In the genomic region with DNA sequence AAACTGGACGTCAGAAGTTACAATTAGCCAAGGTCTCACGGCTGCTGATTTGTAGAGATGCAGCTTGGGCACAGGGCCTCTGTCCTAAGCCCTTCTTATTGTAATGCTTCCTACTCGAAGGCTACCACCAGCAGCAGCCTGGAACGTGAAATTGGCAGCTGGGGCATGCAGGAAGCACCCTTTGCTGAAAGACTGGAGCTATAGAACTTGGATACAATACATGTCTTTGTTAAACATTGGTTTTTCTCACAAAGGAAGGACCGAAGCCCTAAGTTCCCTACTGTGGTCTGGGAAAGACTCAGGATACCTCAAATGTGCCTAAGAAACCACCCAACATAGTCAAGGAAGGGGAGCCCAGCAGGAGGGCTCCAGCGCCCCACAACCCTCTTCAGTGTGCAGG, we compare ENCODE assay signal across 32 mouse cellular contexts. TPM values are rescaled to one million over a fixed set of nuclear protein-coding genes. Genes with fewer than 3 reads are reported as not detected.
DNase-seq lines count a peak whose midpoint lies in the region.
"Had no signal": no experiment of that assay in that cellular context is flagged by ENCODE, and none has a peak within 500 bp of the region (broad histone marks: within the 10 kb centered on the region; RNA-seq: fewer than 3 reads in every experiment).

No protein-coding gene starts in this region.

- H3K27ac ChIP-seq in heart, embryonic 10.5 days = no peak overlapping the region
- H3K27ac ChIP-seq: embryonic facial prominence, embryonic 15.5 days; forebrain, embryonic 10.5 days; gastrocnemius, adult 2 months; hindbrain, embryonic 12.5 days had no signal

- no peaks in the 10 kb centered on the region for H3K9me3 ChIP-seq in heart, embryonic 10.5 days
- H3K9me3 ChIP-seq: embryonic facial prominence, embryonic 15.5 days; forebrain, embryonic 10.5 days; G1E; hindbrain, embryonic 12.5 days had no signal

- H3K27me3 ChIP-seq in heart, embryonic 10.5 days (ENCODE audit: insufficient read depth, poor library complexity, severe bottlenecking) = no peaks in the 10 kb centered on the region
- H3K27me3 ChIP-seq: embryonic facial prominence, embryonic 15.5 days; hindbrain, embryonic 12.5 days had no signal

- H3K36me3 ChIP-seq in heart, embryonic 10.5 days = no peaks in the 10 kb centered on the region
- H3K36me3 ChIP-seq: embryonic facial prominence, embryonic 15.5 days; forebrain, embryonic 10.5 days; G1E; hindbrain, embryonic 12.5 days had no signal

- no peak overlapping the region for H3K4me3 ChIP-seq in heart, embryonic 10.5 days
- H3K4me3 ChIP-seq: embryonic facial prominence, embryonic 15.5 days; erythroblast, embryonic 14.5 days; forebrain, embryonic 10.5 days; gastrocnemius, adult 2 months; hindbrain, embryonic 12.5 days had no signal

- intact Hi-C loops in left cerebral cortex, postnatal 14 days (cut with DNase I) = no loop called here

- peaks cover 12% of the 10 kb centered on the region for H3K4me1 ChIP-seq in heart, embryonic 10.5 days
- H3K4me1 ChIP-seq: embryonic facial prominence, embryonic 15.5 days had no signal

- 74% methylated on average over 6 of the region's 6 CpGs for whole genome bisulfite sequencing in heart, embryonic 10.5 days

- peak; percentile 43 for DNase-seq in heart, embryonic 10.5 days (ENCODE audit: low spot score)
- DNase-seq in heart, adult 18-20 months = no peak
- DNase-seq in ES-CJ7 (ENCODE audit: low read depth, low spot score) (peak; percentile 21), ZHBTc4 (ENCODE audit: low read depth, low spot score) (peak; percentile 60)
- no peak for DNase-seq in kidney, postnatal 25 days
- no peak for DNase-seq in left cerebral cortex, postnatal 14 days (ENCODE audit: low spot score in 2 of 2)
- DNase-seq in thymus, adult 18-20 months = no peak
- DNase-seq: adrenal gland, adult 2 months; adrenal gland, postnatal 25 days; B cell, adult 2 months; cerebellum, adult 11 months; cerebellum, adult 8-10 months; cerebellum, postnatal 14 days; embryo, embryonic 11 days; gastrocnemius, adult 2 months; gastrocnemius, postnatal 25 days; heart, postnatal 10 days; heart, postnatal 4 days had no signal

RNA-seq across cellular contexts. Expression of a gene that starts 11.4 kb away (rescaled TPM):
- 7.5 and 11.6 TPM in 2 replicates for polyA plus RNA-seq in heart, embryonic 10.5 days (2016; fragmentation: Nextera tagmentation; extraction: Ambion mirVana)
- total RNA-seq in heart, adult 18-20 months (2021) = 1 to 10 TPM; 3.5 to 4.5 TPM
- 10 to 100 TPM; 18.0 to 20.0 TPM for total RNA-seq in left cerebral cortex, postnatal 14 days (2021)
- polyA plus RNA-seq: erythroblast, embryonic 14.5 days; G1E had no signal

RNA-seq across cellular contexts. Expression of a gene that starts 31.2 kb away (rescaled TPM):
- not detected in 2 replicates for polyA plus RNA-seq in heart, embryonic 10.5 days (2016; fragmentation: Nextera tagmentation; extraction: Ambion mirVana)
- total RNA-seq in heart, adult 18-20 months (2021) = not detected
- not detected for total RNA-seq in left cerebral cortex, postnatal 14 days (2021)
- total RNA-seq: adrenal gland, adult 2 months; adrenal gland, postnatal 25 days; common myeloid progenitor, adult 5-6 weeks; gastrocnemius, adult 2 months; gastrocnemius, postnatal 25 days; granulocyte monocyte progenitor cell, adult 5-6 weeks; heart, postnatal 10 days; heart, postnatal 4 days had no signal
- polyA plus RNA-seq: adrenal gland, adult 2 months; CD4-positive, CD25-positive, alpha-beta regulatory T cell, adult 4 months; embryonic facial prominence, embryonic 11.5 days; embryonic facial prominence, embryonic 15.5 days; erythroblast, embryonic 14.5 days; forebrain, embryonic 14.5 days; G1E; hindbrain, embryonic 12.5 days; inflammation-experienced regulatory T-cells, adult 6 months had no signal

RNA-seq across cellular contexts. Expression of a gene that starts 37.6 kb away (rescaled TPM):
- polyA plus RNA-seq in heart, embryonic 10.5 days (2016; fragmentation: Nextera tagmentation; extraction: Ambion mirVana) = 73.0 and 74.7 TPM in 2 replicates
- 100 to 1,000 TPM; 113 to 120 TPM for total RNA-seq in heart, adult 18-20 months (2021)
- total RNA-seq in left cerebral cortex, postnatal 14 days (2021) = 10 to 100 TPM; 40.1 to 43.7 TPM

RNA-seq across cellular contexts. Expression of a gene that starts 53.0 kb away (rescaled TPM):
- not detected in 2 replicates for polyA plus RNA-seq in heart, embryonic 10.5 days (2016; fragmentation: Nextera tagmentation; extraction: Ambion mirVana)
- total RNA-seq in heart, adult 18-20 months (2021) = not detected
- not detected for total RNA-seq in left cerebral cortex, postnatal 14 days (2021)
- total RNA-seq: adrenal gland, adult 2 months; adrenal gland, postnatal 25 days; common myeloid progenitor, adult 5-6 weeks; gastrocnemius, adult 2 months; gastrocnemius, postnatal 25 days; granulocyte monocyte progenitor cell, adult 5-6 weeks; heart, postnatal 10 days; heart, postnatal 4 days had no signal
- polyA plus RNA-seq: adrenal gland, adult 2 months; brain, embryonic 14.5 days; CD4-positive, CD25-positive, alpha-beta regulatory T cell, adult 4 months; embryonic facial prominence, embryonic 11.5 days; embryonic facial prominence, embryonic 15.5 days; erythroblast, embryonic 14.5 days; forebrain, embryonic 10.5 days; forebrain, embryonic 14.5 days; G1E; heart, embryonic 14.5 days; hindbrain, embryonic 12.5 days; hindbrain, embryonic 16.5 days; inflammation-experienced regulatory T-cells, adult 6 months had no signal

Comparison
In these comparisons a context has a peak if more than half of its experiments do, and no peak if none do; other contexts are left out.
1. DNase-seq: peak in heart, embryonic 10.5 days (single experiment), ES-CJ7 (single experiment) and ZHBTc4 (single experiment); none in heart, adult 18-20 months (0 of 2), kidney, postnatal 25 days (0 of 2), left cerebral cortex, postnatal 14 days (0 of 2) and thymus, adult 18-20 months (0 of 2).